Mouse (Mus musculus) testis, adult 2 months (tissue): ENCODE measurements around the gene Gm11992.

Experiments
- CTCF ChIP-seq: fragments of 200-500 bp; IDR thresholded peaks from 2 replicates; pipeline ENCODE4 v1.5.1; 2012; ENCODE audit warnings: low read depth, mild to moderate bottlenecking, inconsistent platforms, low read length, moderate library complexity; ENCODE audit not compliant: control insufficient read depth, insufficient read depth, insufficient replicate concordance
- POLR2A ChIP-seq: fragments of 200-500 bp; IDR thresholded peaks from 2 replicates; pipeline ENCODE4 v1.6.1; 2012; ENCODE audit warnings: low read depth, mild to moderate bottlenecking, inconsistent platforms, low read length, moderate library complexity; ENCODE audit not compliant: control insufficient read depth

- TF ChIP-seq CTCF (no peak), POLR2A (no peak)
Observed at GRCm38 (mm10) chr11:9117358-9118049, 69.1 kb downstream of the Gm11992 start.
